Mouse (Mus musculus) adipocyte (in vitro differentiated cells): ENCODE results near the gene Gpr4.

Experiments used
- DNase-seq: peaks from one replicate; pipeline ENCODE4 v3.0.0-alpha.2; 2016; ENCODE audit warnings: low spot score

The Gpr4 gene

DNA sequence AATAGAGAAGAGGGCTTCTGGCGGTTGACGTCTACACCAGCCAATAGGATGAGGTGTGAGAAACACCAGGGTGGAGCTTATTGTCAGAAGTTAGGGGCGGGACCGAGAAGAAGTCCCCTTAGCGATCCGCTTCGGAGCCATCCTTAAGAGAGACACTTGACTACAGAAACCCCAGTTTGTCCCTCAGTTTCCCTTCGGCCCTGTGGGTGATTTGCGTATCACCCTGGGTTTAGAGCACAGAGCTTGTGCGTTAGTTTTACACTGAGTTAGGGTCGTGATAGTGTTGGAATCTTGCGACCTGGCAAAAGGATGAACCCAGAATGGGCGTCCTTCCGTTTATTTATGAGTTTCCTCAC lies 16.4 kb downstream of the Gpr4 start:
- no peak for DNase-seq

DNA sequence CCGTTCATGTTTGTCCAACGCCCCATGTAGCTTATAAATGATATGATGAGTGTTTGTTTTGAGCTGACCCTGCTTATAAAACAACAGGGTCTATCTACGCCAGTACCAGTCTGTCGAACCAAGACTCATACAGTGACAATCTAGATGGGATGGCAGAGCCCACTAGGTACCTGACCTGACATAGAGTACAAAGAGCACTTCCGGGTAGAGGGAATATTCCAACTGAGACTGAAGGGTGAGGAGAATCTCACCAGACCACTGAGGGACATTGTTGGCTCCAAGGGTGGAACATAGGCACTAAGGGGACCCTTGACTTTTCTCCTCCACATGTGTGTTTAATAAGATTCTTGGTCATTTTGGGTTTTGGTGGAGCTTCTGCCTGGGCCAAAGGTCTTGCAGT lies 17.1 kb downstream of the Gpr4 start:
- DNase-seq, result no peak

DNA sequence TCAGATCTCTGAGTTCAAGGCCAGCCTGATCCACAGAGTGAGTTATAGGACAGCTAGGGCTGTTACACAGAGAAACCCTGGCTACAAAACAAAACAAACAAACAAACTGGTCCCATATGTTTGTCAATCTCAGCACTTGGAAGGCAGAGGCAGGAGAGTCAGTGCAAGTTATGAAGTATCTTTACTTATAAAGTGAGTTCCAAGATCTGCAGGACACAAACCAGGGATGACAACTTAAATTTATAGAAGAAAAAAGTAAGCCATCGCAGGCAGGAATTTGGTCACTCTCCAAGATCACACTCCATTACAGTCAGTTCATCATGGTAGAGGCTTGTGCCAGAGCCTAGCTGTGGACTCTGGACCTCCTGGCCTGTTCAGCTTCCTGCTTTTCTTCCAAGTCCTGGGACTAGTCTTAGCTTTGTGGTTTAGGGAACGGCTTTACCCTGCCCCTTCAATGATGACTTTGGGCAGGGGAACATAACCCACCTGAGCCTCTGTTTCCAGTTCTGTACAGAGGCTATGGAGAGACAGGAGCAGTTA lies 17.8 kb downstream of the Gpr4 start:
- DNase-seq, result no peak

DNA sequence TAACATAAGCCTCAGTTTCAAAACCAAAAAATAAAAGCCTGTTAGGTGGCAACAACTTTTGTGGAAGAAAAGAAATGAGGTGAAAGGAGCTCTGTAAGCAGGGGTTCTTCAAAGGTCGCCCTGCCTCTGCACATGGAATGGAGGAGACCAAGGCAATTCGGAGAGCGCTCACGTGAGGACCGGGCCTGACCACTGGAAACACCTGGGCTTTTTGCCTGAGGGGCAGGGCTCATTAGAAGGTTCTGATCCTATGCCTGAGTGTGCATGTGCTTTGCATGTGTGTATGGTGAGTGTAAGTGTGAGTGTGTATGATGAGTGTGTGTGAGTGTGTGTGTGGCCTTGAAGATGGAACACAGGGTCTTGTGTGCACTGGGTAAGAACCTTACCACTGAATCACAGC lies 18.6 kb downstream of the Gpr4 start:
- DNase-seq, result no peak

DNA sequence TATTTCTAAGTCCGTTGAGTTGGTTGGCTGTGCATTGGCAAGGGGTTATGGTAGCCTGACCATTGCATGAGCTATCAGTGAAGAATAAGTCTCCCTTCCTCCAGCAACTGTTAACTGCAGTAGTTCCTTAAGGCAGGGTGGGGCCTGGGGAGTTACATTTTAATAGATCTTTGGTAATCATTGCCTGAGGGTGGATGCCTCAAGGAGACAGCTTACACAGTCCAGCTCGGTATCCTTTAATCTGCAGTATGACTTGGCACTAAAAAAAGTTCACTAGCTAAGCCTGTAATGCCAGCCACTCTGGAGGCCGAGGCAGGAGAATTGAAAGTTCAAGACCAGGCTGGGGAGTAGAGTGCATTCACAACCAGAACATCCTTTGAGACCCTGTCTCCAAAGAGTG lies 19.5 kb downstream of the Gpr4 start:
- no peak for DNase-seq

DNA sequence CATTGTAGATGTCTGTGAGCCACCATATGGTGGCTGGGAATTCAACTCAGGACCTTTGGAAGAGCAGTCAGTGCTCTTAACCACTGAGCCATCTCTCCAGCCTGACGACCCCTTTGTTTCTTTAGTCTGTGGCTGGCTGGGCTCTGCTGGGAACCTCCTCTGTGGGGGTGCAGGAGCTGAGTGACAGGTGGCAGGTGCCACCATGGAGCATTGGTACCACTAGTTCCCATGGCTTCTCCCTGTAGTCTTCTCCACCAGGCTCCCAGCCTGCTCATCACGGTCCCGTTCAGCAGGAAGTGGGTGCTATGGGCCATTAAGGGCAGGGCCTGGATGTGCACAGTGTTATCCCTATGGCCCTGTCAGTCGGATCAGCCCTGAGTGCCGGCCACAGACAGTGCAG lies 22.3 kb downstream of the Gpr4 start:
- no peak for DNase-seq

DNA sequence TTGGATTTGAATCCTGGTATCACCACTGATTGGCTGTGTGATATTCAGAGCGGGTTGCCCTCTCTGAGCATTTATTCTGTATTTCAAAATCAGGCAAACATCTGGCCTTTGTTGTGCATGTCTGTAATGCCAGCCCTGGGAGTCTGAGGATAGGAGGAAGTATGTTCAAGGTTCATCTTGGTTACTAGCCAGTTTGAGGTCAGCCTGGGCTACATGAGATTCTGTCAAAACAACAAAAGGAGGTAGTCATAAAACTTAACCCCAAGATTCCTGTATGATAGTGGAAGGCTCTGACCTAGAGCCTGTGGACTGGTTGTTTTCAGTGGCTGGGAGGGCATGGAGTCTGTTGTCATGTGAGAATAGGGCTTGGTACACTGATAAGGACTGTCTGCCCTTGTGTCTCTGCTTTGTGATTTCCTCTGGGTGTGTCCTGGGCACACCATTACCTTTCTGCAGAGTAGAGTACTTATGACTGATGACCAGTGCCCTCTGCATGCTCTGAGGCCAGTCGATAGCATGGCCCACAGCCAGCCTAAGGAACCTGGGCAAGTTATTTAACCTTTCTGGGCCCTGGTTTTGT lies 22.8 kb downstream of the Gpr4 start:
- DNase-seq, result no peak

DNA sequence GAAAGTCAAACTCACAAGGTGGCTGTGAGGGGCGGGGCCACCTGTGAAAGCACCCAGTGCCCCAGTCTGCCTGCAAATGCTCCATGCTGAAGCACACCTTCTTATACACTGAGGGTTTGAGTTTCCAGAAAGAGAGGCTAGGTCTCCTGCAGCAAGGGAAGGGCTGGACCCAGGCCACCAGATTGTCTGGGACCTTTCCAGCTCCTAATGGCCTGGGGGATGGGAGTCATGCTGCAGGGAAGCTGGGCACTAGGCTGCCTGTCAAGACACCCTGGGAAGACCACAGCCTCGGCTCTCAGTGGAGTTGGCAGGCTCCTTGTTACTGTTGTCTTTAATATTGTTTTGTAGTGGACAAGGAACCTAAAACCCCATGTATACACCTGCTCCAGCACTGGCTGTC lies 24.1 kb downstream of the Gpr4 start:
- DNase-seq, result no peak

DNA sequence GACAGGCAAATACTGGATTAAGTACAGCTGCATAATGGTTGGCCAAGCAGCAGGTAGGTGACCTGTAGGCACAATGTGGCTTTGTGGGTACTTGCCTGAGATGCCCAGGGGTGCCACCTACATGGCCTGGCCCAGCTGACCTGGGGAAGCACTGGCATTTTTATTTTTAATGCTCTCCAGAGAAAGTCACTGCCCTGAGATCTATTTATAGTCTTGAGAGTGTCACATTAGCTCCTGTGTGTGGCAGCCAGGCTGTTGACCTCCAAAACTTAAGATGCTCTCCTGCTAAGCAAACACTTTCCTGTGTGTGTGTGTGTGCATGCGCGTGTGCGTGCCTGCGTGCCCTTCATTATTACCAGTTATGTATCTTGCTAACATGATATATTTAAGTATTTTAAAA lies 26.0 kb downstream of the Gpr4 start:
- DNase-seq, result no peak

DNA sequence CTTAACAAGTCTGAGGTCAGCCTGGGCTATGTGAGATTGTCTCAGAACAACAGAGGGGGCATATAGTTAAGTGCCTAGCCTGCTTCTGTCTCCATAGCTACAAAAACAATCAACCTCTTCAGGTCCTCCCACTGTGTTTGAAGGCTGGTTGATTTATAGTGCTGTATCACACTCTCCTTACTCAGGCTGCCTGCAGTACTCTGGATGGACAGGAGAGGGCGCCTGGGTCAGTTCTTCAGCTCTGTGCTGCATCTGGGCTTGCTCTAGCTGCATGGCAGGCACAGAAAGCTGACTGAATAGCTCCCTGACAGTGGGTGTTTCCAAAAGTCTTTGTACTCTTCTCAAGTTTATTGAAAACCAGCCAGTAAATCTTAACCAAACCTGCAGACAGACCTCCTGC lies 27.1 kb downstream of the Gpr4 start:
- peak; percentile 89 for DNase-seq

DNA sequence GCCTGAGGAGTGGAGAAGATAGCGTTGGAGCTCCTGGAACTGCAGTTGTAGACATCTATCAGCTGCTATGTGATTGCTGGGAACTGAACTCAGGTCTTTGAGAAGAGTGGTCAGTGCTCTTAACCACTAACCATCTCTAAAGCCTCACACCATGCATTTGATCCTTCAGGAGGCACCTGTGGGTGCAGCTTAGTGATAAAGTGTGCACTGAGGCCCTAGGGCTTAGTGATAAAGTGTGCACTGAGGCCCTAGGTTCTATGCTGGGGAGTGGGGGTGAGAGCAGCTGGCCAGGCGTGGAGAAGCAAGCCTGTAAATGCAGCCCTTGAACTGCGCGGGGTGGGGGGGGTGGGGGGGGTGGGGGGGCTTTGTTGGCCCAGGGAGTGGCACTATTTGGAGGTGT lies 27.6 kb downstream of the Gpr4 start:
- no peak for DNase-seq

DNA sequence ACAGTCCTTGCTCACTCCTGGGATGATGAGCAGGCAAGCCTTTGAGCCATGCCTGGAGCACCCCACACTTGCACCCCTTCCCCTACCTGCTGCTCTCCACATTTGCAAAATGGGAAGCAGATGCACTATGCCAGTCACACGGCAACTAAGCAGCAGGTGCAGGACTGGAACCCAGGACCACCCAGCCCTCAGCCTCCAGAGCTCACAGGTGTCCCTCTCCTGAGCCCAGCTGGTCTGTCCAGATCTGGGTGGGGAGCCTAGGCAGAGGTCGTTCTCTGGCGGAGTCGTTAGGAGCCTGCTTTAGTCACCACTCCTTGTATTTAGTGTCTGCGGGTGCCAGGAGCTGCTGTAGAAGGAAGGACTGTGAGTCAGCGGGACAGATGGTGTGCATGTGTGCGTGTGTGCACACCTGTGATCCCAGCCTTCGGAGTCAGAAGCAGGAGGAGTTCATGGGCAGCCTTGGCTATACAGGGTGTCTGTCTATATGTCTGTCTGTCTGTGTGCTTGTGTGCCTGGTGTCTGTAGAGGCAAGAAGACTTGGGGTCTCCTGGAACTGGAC lies 28.6 kb downstream of the Gpr4 start:
- DNase-seq, result no peak

DNA sequence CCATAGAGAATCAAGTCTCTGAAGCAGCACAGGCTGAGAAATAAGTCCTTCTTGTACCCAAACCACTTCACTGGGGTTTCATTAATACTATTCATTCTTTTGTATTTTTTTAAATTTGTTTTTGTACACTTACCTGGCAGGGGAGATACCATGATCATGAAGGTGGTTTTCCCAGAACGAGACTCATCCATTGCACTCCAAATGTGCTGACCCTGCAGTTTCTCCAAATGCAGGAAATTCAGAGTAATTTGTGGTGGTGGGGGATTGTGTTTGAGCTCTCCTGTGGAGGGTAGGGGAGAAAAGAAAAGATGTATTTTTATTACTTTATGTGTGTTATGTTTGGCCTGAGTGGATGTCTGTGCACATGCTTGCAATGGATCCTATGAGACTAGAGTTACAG lies 29.7 kb downstream of the Gpr4 start:
- no peak for DNase-seq

DNA sequence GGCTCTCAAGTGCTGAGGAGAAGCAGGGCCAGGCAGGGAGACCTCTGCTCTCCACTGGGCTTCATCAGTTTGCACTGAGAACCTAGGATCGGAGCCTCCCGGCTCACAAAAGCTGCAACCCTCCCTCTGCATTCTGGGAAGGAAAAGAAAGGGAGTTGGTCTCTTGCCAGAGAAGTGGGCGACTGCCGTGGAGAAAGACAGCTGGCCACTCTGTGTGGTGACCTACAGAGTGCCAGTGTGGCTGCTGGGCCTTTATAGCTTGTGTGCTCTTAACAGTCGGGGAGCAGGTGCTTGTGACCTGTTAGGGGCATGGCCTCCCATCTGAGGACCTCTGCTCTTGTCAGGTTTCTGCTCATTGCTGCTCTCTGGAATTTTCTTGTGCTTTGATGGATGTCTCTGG lies 31.5 kb downstream of the Gpr4 start:
- DNase-seq, result no peak

DNA sequence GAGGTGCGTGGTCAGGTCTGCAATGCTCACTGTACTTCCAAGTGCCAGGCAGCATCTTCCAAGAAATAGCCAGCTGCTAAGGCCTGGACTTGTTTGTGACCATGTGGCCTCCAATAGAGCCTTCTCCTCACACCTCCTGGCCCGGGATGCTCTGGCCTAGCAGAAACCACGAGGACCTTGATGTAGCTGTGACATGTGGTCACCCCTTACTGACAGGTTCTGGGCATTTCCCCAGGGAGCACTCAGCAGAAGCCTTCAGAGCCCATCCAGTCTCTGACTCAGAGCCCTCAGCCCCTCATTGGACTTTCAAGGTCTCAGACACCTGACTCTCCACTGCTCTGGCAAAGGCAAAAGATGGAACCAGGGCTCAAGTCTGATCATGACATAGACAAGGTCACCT lies 32.7 kb downstream of the Gpr4 start:
- DNase-seq, result no peak

DNA sequence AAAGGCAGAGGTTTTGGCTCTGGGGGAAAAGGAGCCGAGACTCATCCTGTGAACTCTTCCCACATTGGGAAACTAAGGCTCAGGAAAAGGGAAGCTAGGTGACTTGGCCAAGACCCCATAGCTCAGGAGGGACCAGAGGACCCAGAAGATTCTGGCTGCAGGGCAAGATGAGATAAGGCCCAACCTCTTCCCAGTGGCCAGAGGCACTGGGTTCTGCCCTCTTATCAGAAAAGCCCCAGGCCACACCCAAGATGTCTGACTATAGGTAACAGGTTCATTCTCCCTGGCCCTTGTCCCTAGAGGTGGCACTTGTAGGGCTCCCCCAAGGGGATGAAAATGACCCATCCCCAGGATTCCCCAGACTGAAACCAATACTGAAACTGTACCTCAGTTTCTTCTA lies 34.5 kb downstream of the Gpr4 start:
- DNase-seq, result no peak

DNA sequence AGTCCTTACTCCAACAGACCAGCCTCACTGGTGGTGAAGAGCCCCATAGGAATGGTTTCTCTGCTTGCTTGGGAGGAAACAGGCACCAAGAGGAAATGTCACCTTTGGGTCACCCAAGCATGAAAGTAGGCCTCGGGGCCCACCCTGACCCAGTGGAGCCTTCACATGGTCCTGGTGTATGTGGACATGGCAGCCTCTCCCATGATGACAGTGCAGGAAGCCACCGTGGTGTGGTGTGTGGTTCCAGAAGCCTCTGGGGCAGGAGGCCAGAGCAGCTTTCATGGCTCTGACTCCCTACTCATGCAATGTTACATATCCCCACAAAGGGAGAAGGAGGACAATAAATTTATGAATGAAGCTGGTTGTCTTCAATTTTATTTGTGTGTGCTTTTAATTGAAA lies 35.2 kb downstream of the Gpr4 start:
- no peak for DNase-seq

DNA sequence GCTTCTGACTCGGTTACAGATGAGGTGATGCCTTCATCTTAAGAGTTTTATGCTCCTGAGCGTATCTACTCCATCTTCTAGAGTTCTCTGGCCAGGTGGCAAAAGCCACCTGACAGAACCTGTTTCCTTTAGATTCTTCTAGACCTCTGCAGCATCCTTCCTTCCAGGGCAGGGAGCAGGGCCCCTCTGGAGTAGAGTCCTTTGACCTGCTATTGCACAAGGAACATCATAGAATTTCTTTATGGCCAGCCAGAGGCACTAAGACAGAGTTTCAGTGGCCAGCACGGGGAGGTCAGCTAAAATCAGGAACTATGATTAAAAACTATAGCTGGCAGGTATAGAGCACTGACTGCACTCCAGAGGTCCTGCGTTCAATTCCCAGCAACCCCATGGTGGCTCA lies 39.7 kb downstream of the Gpr4 start:
- no peak for DNase-seq

DNA sequence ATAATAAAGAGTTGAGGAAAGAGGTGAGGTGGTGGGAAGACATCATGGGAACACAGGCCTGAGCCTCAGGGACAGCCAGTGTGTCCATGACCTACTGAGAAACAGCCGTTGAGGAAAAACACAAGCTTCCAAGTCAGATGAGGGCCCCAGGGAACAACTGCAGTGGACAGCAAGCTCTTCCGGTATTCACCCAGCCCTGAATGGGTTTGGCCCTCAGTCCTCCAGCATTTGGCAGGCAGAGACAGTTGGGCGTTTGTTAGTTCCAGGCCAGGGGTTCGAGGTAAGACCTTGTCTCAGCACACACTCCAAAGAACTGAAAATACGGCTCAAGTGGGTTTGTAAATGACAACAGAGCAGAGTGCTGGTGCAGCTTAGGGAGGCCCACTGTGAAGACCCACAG lies 41.1 kb downstream of the Gpr4 start:
- DNase-seq, result peak; percentile 77

DNA sequence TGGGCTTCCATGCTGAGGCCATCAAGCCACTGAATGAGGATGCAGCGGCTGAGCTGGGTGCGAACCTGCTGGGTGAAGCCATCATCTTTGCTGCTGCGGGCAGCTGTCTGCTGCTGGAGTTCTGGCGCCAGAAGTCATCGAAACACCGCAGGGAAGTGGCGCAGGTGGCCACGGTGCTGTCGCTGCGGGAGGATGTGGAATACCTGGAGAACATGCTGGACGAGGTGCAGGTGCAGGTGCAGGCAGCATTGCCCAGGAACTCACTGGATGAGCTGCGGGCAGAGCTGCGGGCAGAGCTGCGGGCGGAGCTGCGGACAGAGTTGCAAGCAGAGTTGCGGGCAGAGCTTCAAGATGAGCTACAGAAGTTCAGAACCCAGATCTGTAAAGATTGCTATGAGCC lies 43.1 kb downstream of the Gpr4 start:
- DNase-seq, result no peak

DNA sequence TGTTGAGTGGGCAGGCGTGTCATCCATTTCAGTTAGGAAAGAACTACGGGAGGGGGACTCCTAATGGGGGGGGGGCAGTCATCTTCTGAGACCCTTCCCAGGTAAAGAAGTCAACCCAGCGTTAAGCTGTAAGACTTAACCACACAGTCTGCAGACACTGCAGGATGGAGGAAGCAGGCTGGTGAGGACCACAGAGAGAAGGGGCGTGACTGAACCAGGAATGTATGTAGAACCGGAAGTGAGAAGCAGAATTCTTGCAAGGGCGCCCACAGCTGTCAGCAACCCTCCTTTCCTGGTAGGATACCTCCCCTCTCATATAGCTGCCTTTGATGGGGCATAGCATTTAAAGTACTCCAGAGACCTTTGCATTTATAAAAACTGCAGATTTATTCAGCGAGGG lies 44.2 kb downstream of the Gpr4 start:
- DNase-seq, result no peak

DNA sequence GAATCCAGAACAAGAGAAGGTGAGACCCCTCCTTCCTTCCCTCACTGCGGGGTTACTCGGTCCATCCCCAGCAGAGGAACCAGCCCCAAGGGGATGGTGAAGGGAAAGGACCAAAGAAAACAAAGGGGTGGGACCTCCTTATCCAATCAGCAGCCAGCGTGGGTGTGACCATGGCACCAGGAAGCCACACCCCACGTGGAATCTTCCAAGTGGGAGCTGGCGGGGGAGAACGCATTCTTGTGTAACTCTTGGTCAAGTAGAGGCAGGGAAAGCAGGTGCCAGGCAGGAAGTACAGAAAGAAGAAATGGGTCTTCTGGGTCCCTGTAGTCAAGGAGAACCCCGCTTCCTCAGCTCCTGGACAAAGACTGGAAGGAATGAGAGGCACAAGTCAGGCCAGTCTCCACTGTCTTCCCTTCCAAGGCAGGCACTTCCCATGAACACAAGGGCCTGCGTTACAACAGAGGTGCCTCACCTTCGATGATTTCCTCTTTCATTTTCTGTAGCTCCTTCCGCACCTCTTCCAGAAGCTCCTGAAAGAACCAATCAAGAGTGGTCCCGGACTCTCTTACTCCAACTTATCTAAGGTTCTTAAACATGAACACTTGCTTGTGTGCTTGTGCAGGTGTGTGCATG lies 45.2 kb downstream of the Gpr4 start:
- DNase-seq, result peak; percentile 53

DNA sequence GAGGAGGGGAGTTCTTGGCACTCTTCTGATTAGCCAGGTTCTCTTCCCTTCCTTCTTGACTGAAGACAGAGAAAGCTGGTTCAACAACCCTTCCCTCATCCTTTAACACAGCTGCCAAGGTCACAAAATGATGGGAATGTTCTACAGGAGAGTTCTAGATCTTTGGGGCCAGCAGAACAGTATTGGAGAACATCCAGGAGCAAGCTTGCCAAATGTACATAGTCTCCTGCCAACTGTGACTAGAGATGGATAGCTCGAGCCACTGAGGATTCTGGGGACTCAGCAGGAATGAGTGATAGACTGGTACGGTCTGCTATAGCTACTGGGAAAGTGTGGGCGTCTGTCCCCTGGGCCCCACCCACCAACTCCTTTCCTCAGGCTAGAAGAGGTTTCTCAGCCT lies 46.0 kb downstream of the Gpr4 start:
- peak; percentile 86 for DNase-seq

DNA sequence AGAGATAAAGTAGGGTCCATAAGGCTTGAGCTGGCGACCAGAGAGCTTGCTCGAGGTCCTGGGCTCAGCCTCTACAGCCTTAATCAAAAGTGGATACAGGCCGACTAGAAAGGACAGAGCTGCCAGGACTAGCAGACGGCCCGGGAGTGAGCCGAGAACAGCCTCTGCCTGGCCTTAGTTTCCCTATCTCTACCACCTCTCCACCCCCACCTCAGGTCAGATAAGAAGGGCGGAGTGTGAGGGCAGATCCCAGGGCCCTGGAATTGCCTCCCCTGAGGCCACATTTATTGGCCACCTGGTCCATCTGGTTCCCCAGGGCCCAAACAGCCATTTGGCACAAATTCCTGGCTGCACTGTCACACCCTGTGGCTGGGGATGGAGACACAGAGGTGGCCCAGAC lies 52.8 kb downstream of the Gpr4 start:
- no peak for DNase-seq
